Mouse (Mus musculus) ES-Bruce4 (cell line): Measurements from ENCODE around the gene Timm50.

Experiments used
- CTCF ChIP-seq: IDR thresholded peaks from one replicate; pipeline ENCODE4 v1.8.1; 2011; ENCODE audit warnings: low read depth, low read length
- EP300 ChIP-seq: IDR thresholded peaks from 2 replicates; pipeline ENCODE4 v1.6.1; 2011; ENCODE audit warnings: low read depth, low read length; ENCODE audit not compliant: insufficient read depth
- POLR2A ChIP-seq: IDR thresholded peaks from one replicate; pipeline ENCODE4 v1.8.1; 2011; ENCODE audit warnings: low read length; ENCODE audit not compliant: insufficient read depth

GRCm38 (mm10) chr7:28318036-28318435 lies 6.2 kb upstream of the Timm50 start:
- TF ChIP-seq EP300 (no peak), POLR2A (no peak), CTCF (no peak)
